Mouse (Mus musculus) hindbrain, postnatal 0 days (tissue): ENCODE results near the gene Ppcs. TPM values are rescaled to one million over a fixed set of nuclear protein-coding genes. Genes with fewer than 3 reads are reported as not detected.
A peak's percentile ranks its signal among the peaks of the same experiment; 100 is the strongest.

Source experiments
- ATAC-seq: fragments of 200-750 bp; cut with Nextera tagmentation; 2 replicates; pipeline ENCODE4 v1.8.0; 2017; ENCODE audit warnings: mild to moderate bottlenecking, moderate TSS enrichment, moderate library complexity
- DNase-seq: peaks from one replicate; pipeline ENCODE4 v3.0.0-alpha.2; 2015; ENCODE audit warnings: low spot score
- H3K27ac ChIP-seq: fragments of 300-500 bp; sonication (generic); 2 replicates; pipeline ENCODE4 v1.5.1; 2014; ENCODE audit warnings: mild to moderate bottlenecking
- H3K27me3 ChIP-seq: fragments of 300-500 bp; sonication (generic); 2 replicates; pipeline ENCODE4 v1.6.1; 2014; ENCODE audit warnings: low read length, mixed read lengths; ENCODE audit not compliant: insufficient read depth
- H3K36me3 ChIP-seq: fragments of 300-500 bp; sonication (generic); 2 replicates; pipeline ENCODE4 v1.6.1; 2014; ENCODE audit warnings: low read length, mixed read lengths; ENCODE audit not compliant: insufficient read depth
- H3K4me1 ChIP-seq: fragments of 300-500 bp; sonication (generic); 2 replicates; pipeline ENCODE4 v1.6.1; 2014; ENCODE audit warnings: antibody characterized with exemption, low read length, mixed read lengths; ENCODE audit not compliant: insufficient read depth
- H3K4me2 ChIP-seq: fragments of 300-500 bp; sonication (generic); 2 replicates; pipeline ENCODE4 v1.6.1; 2014; ENCODE audit warnings: low read depth, mild to moderate bottlenecking, low read length, moderate library complexity, mixed read lengths
- H3K4me3 ChIP-seq: fragments of 300-500 bp; sonication (generic); 2 replicates; pipeline ENCODE4 v1.5.1; 2014; ENCODE audit warnings: low read length
- H3K9ac ChIP-seq: fragments of 300-500 bp; sonication (generic); replicated peaks from 2 replicates; pipeline ENCODE4 v1.6.1; 2014; ENCODE audit warnings: mild to moderate bottlenecking, low read length, moderate library complexity, mixed read lengths
- H3K9me3 ChIP-seq: fragments of 300-500 bp; sonication (generic); 2 replicates; pipeline ENCODE4 v1.6.1; 2016; ENCODE audit warnings: low read length, mixed read lengths
- CTCF ChIP-seq: IDR thresholded peaks from 2 replicates; pipeline ENCODE4 v1.5.1; 2016; ENCODE audit warnings: antibody characterized with exemption, control low read depth, low read depth
- WGBS: fragments of 180-500 bp; shearing (Covaris S2); extraction: QIAGEN DNeasy Blood & Tissue Kit; methylation state at CpG from one replicate; pipeline ENCODE4 v1.1.7; 2014; 5-methylcytosine and 5-hydroxymethylcytosine counted together
- polyA plus RNA-seq: library from polyadenylated mRNA; unstranded; fragments of >200 nt; fragmentation: Nextera tagmentation; extraction: Ambion mirVana; gene quantifications from 2 replicates; pipeline ENCODE4 v1.2.1, GENCODE M21; 2015
- total RNA-seq: library from RNA; depleted of rRNA; stranded (reverse); fragments of >200 nt; gene quantifications from 2 replicates; pipeline ENCODE4 v1.2.3, GENCODE M21; 2014

The Ppcs gene
- total and polyA plus RNA-seq, 2 experiments from 2014 or later = 12.1 to 28.5 TPM

DNA sequence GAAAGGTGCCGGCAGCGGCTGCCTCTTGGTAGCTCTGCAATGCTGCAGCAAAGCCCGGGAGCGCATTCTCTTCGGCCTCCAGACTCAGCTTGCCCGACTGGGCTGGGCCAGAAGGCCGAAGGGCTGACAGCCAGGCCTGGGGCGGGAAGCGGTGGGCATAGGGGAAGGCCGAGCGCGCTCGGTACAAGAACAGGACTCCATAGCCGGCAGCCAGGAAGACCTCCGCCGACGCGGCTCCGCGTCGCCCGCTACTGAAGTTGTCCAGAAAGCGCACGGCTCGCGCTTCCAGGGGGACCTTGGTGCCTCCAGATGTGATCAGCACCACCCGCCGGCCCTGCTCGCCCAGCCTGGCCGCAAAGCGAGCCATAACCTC is 313 bp downstream of the Ppcs start:
- DNase-seq (no peak), ATAC-seq (peak; percentile 50)
- Histone ChIP-seq H3K9me3 (no peaks in the 10 kb centered on the region), H3K27me3 (no peaks in the 10 kb centered on the region), H3K4me1 (peaks cover 11% of the 10 kb centered on the region; the same call in 1 of the 2 replicates), H3K4me2 (peak overlapping the region; percentile 73), H3K4me3 (peak overlapping the region; percentile 65), H3K27ac (peak overlapping the region; percentile 93), H3K9ac (peak overlapping the region; percentile 66), H3K36me3 (no peaks in the 10 kb centered on the region)
- under 1% methylated on average over 31 of the region's 31 CpGs for WGBS
- no peak for TF ChIP-seq CTCF

DNA sequence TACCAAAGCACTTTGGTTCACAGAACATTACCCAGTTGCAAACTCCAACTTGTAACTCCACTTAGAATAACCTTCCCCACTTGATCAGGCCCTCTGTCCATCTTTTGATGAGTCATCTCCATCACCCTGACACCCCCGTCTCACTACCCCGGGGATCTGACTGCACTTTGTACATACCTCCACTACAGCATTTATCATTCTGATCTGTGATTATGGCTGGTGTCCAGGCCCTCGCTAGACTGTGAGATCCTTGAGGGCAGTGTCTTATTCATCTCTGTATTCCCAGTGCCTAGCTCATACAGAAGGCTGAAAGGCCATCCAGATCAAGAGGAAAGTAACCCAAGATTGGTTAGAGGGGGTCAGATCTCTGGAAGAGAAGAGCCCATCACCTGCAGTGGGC is 1.0 kb downstream of the Ppcs start:
- Histone ChIP-seq H3K9me3 (no peaks in the 10 kb centered on the region), H3K9ac (peak overlapping the region; percentile 66; the same call in 1 of the 2 replicates), H3K27ac (peak overlapping the region; percentile 93; the same call in 1 of the 2 replicates), H3K4me2 (peak overlapping the region; percentile 73), H3K36me3 (no peaks in the 10 kb centered on the region), H3K4me1 (peaks cover 11% of the 10 kb centered on the region; the same call in 1 of the 2 replicates), H3K27me3 (no peaks in the 10 kb centered on the region), H3K4me3 (peak overlapping the region; percentile 65)
- 52% methylated on average over 3 of the region's 3 CpGs for whole genome bisulfite sequencing
- no peak for DNase-seq
- no peak for ATAC-seq
- TF ChIP-seq CTCF = no peak

GRCm38 (mm10) chr4:119417894-119418293 is 4.3 kb downstream of the Ppcs start:
- ATAC-seq (no peak), DNase-seq (no peak)
- H3K27ac ChIP-seq = no peak overlapping the region
- TF ChIP-seq CTCF = no peak
- H3K4me2 ChIP-seq = no peak overlapping the region
- peaks cover 6% of the 10 kb centered on the region; the same call in 1 of the 2 replicates for H3K4me1 ChIP-seq
- H3K27me3 ChIP-seq = no peaks in the 10 kb centered on the region
- no peak overlapping the region for H3K9ac ChIP-seq
- no peaks in the 10 kb centered on the region for H3K36me3 ChIP-seq
- H3K4me3 ChIP-seq = no peak overlapping the region
- H3K9me3 ChIP-seq = no peaks in the 10 kb centered on the region
- WGBS = 91% methylated on average over 3 of the region's 3 CpGs

DNA sequence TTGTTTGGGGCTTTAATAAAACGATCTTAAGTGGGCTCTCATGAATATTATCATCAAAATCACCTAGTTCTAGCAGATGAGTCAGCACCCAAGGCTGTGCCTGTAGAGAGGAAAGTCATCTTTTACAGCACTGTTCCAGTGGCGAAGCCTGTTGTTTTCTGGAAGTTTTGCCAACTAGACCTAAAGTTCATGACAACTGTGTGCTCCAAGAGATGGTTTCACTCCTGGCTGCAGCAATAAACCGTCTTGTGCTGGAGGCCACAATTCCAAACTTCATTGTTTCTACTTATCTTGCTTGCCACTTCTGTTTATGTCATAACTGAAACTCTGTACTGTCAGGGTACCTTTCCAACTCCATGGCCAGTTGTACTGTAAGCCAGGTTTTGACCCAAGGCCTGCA is 5.0 kb downstream of the Ppcs start:
- Histone ChIP-seq H3K4me1 (peaks cover 4% of the 10 kb centered on the region; the same call in 1 of the 2 replicates), H3K27ac (no peak overlapping the region), H3K27me3 (no peaks in the 10 kb centered on the region), H3K4me2 (no peak overlapping the region), H3K36me3 (no peaks in the 10 kb centered on the region), H3K9ac (no peak overlapping the region), H3K9me3 (no peaks in the 10 kb centered on the region), H3K4me3 (no peak overlapping the region)
- WGBS = 83% methylated on average over 3 of the region's 3 CpGs
- TF ChIP-seq CTCF = no peak
- DNase-seq (no peak), ATAC-seq (no peak)

GRCm38 (mm10) chr4:119415072-119415753 is 7.0 kb downstream of the Ppcs start, which contains the start of gene Ccdc30:
TSS of gene Ccdc30 (minus strand) at chr4:119415521.
- DNase-seq (peak; percentile 97), ATAC-seq (peak; percentile 100)
- H3K27ac ChIP-seq = peak within 1 kb of the TSS; percentile 78
- peak within 1 kb of the TSS; percentile 51 for H3K4me3 ChIP-seq
- no peaks in the 10 kb centered on the region; the same call in 1 of the 2 replicates for H3K4me1 ChIP-seq
- WGBS = under 1% methylated on average over 49 of the region's 49 CpGs
- no peaks in the 10 kb centered on the region for H3K36me3 ChIP-seq
- TF ChIP-seq CTCF = no peak
- no peaks in the 10 kb centered on the region for H3K9me3 ChIP-seq
- H3K27me3 ChIP-seq = no peaks in the 10 kb centered on the region
- H3K9ac ChIP-seq = peak within 1 kb of the TSS; percentile 59
- H3K4me2 ChIP-seq = peak within 1 kb of the TSS; percentile 81

GRCm38 (mm10) chr4:119412791-119413190 is 9.4 kb downstream of the Ppcs start:
- no peak overlapping the region for H3K9ac ChIP-seq
- peak; percentile 24; the same call in 1 of the 2 replicates for ATAC-seq
- DNase-seq = peak; percentile 83
- no peaks in the 10 kb centered on the region; the same call in 1 of the 2 replicates for H3K4me1 ChIP-seq
- H3K27ac ChIP-seq = peak overlapping the region; percentile 45; the same call in 1 of the 2 replicates
- TF ChIP-seq CTCF = no peak
- no peak overlapping the region for H3K4me3 ChIP-seq
- no peaks in the 10 kb centered on the region for H3K9me3 ChIP-seq
- 34% methylated on average over 6 of the region's 6 CpGs for WGBS
- no peaks in the 10 kb centered on the region for H3K36me3 ChIP-seq
- H3K27me3 ChIP-seq = no peaks in the 10 kb centered on the region
- H3K4me2 ChIP-seq = peak overlapping the region; percentile 21; the same call in 1 of the 2 replicates
